Mouse (Mus musculus): ENCODE results near the gene Satb2.

- TF ChIP-seq USF1 (IDR thresholded peaks at IDR 0.05; ENCODE audit: low read depth, low read length) (no peak), ELF1 (IDR thresholded peaks at IDR 0.05; ENCODE audit: low read depth, low read length) (no peak)
Measured at GRCm38 (mm10) chr1:56983100-56983590, 4.7 kb upstream of the Satb2 start.

Data from CH12.LX (cell line).